Mouse (Mus musculus): ENCODE measurements around the gene Ralbp1. TPM values are rescaled to one million over a fixed set of nuclear protein-coding genes. Genes with fewer than 3 reads are reported as not detected.
A peak's percentile ranks its signal among the peaks of the same experiment; 100 is the strongest.

Ralbp1 gene
- polyA plus RNA-seq, 2 experiments, result 15.7 to 36.0 TPM

- no peaks in the 10 kb centered on the region; the same call in 1 of the 2 replicates for H3K36me3 ChIP-seq (replicated peaks; ENCODE audit: control insufficient read depth, insufficient read depth, low read depth)
- no peak overlapping the region for H3K4me2 ChIP-seq (ENCODE audit: low read depth)
- ATAC-seq (ENCODE audit: insufficient read depth) (no peak), DNase-seq (ENCODE audit: low read depth in 3 of 3, low spot score in 3 of 3) (no peak)
- H3K4me1 ChIP-seq (replicated peaks; ENCODE audit: control insufficient read depth in 2 of 2, insufficient read depth in 2 of 2, low read length in 1 of 2), result peaks cover 0 to 10% of the 10 kb centered on the region in 2 experiments; a peak in 2 of 4 replicates
- WGBS (ENCODE audit: insufficient replicate concordance), result 86% methylated on average over 6 of the region's 6 CpGs
- no peaks in the 10 kb centered on the region for H3K27me3 ChIP-seq (ENCODE audit: control insufficient read depth, insufficient read depth, low read length)
- H3K4me3 ChIP-seq (ENCODE audit: insufficient read depth in 1 of 2, low read depth in 2 of 2, low read length in 2 of 2), result no peak overlapping the region
- no peak overlapping the region for H3K27ac ChIP-seq
- TF ChIP-seq EP300 (IDR thresholded peaks at IDR 0.05; ENCODE audit: low read depth) (no peak), CTCF (IDR thresholded peaks at IDR 0.05; ENCODE audit: low read depth) (no peak)
- H3K9ac ChIP-seq (replicated peaks), result no peak overlapping the region
- no peaks in the 10 kb centered on the region for H3K9me3 ChIP-seq (ENCODE audit: control insufficient read depth, low read length)
Observed at GRCm38 (mm10) chr17:65800451-65800850, 85.1 kb downstream of the Ralbp1 start.

- 25% methylated on average over 1 of the region's 1 CpGs for WGBS (ENCODE audit: insufficient replicate concordance)
- no peak for DNase-seq (ENCODE audit: low read depth in 3 of 3, low spot score in 3 of 3)
Observed at GRCm38 (mm10) chr17:65799353-65799752, 86.2 kb downstream of the Ralbp1 start.

GRCm38 (mm10) chr17:65798446-65798845 lies 87.2 kb downstream of the Ralbp1 start:
- no peak overlapping the region for H3K4me3 ChIP-seq (ENCODE audit: insufficient read depth in 1 of 2, low read depth in 2 of 2, low read length in 2 of 2)
- no peak overlapping the region for H3K27ac ChIP-seq
- H3K4me2 ChIP-seq (ENCODE audit: low read depth), result no peak overlapping the region
- WGBS (ENCODE audit: insufficient replicate concordance), result 40% methylated on average over 4 of the region's 4 CpGs
- no peaks in the 10 kb centered on the region for H3K36me3 ChIP-seq (replicated peaks; ENCODE audit: control insufficient read depth, insufficient read depth, low read depth)
- no peak for TF ChIP-seq CTCF (IDR thresholded peaks at IDR 0.05; ENCODE audit: low read depth)
- no peak for TF ChIP-seq EP300 (IDR thresholded peaks at IDR 0.05; ENCODE audit: low read depth)
- no peak overlapping the region for H3K9ac ChIP-seq (replicated peaks)
- no peaks in the 10 kb centered on the region for H3K27me3 ChIP-seq (ENCODE audit: control insufficient read depth, insufficient read depth, low read length)
- peaks cover 0 to 10% of the 10 kb centered on the region in 2 experiments; a peak in 2 of 4 replicates for H3K4me1 ChIP-seq (replicated peaks; ENCODE audit: control insufficient read depth in 2 of 2, insufficient read depth in 2 of 2, low read length in 1 of 2)
- ATAC-seq (ENCODE audit: insufficient read depth) (no peak), DNase-seq (ENCODE audit: low read depth in 3 of 3, low spot score in 3 of 3) (no peak)
- no peaks in the 10 kb centered on the region for H3K9me3 ChIP-seq (ENCODE audit: control insufficient read depth, low read length)

More at GRCm38 (mm10) chr17:65799353-65799752, 86.2 kb downstream of the Ralbp1 start:
- H3K4me1 ChIP-seq (replicated peaks; ENCODE audit: control insufficient read depth in 2 of 2, insufficient read depth in 2 of 2, low read length in 1 of 2), result peaks cover 0 to 10% of the 10 kb centered on the region in 2 experiments; a peak in 2 of 4 replicates
- H3K9me3 ChIP-seq (ENCODE audit: control insufficient read depth, low read length), result no peaks in the 10 kb centered on the region
- 0 out of 2 replicates have a peak, but pooled peaks have one; percentile 41 for ATAC-seq (ENCODE audit: insufficient read depth)
- no peaks in the 10 kb centered on the region; the same call in 1 of the 2 replicates for H3K36me3 ChIP-seq (replicated peaks; ENCODE audit: control insufficient read depth, insufficient read depth, low read depth)
- TF ChIP-seq EP300 (IDR thresholded peaks at IDR 0.05; ENCODE audit: low read depth), result no peak
- TF ChIP-seq CTCF (IDR thresholded peaks at IDR 0.05; ENCODE audit: low read depth), result no peak
- H3K4me2 ChIP-seq (ENCODE audit: low read depth), result no peak overlapping the region
- no peak overlapping the region for H3K27ac ChIP-seq
- no peak overlapping the region for H3K9ac ChIP-seq (replicated peaks)
- no peaks in the 10 kb centered on the region for H3K27me3 ChIP-seq (ENCODE audit: control insufficient read depth, insufficient read depth, low read length)
- H3K4me3 ChIP-seq (ENCODE audit: insufficient read depth in 1 of 2, low read depth in 2 of 2, low read length in 2 of 2), result no peak overlapping the region

Other genes starting within 250 kb of the Ralbp1 start
- gene Txndc2, start 243.6 kb downstream of the Ralbp1 start, polyA plus RNA-seq (2012; rRNA removed), result not detected in 2 replicates
- not detected in 2 replicates for gene Txndc2, start 243.6 kb downstream of the Ralbp1 start, polyA plus RNA-seq (2014; fragmentation: Nextera tagmentation; extraction: Ambion mirVana)
- gene Rab31, start 113.0 kb downstream of the Ralbp1 start, polyA plus RNA-seq (2012; rRNA removed), result 2.0 and 2.7 TPM in 2 replicates
- gene Rab31, start 113.0 kb downstream of the Ralbp1 start, polyA plus RNA-seq (2014; fragmentation: Nextera tagmentation; extraction: Ambion mirVana), result 5.0 and 5.3 TPM in 2 replicates
- 8.7 and 11.1 TPM in 2 replicates for gene Ppp4r1, start 103.2 kb downstream of the Ralbp1 start, polyA plus RNA-seq (2012; rRNA removed)
- 6.7 and 8.0 TPM in 2 replicates for gene Ppp4r1, start 103.2 kb downstream of the Ralbp1 start, polyA plus RNA-seq (2014; fragmentation: Nextera tagmentation; extraction: Ambion mirVana)
- 7.7 and 8.1 TPM in 2 replicates for gene Twsg1, start 65.4 kb upstream of the Ralbp1 start, polyA plus RNA-seq (2012; rRNA removed)
- 16.1 and 18.3 TPM in 2 replicates for gene Twsg1, start 65.4 kb upstream of the Ralbp1 start, polyA plus RNA-seq (2014; fragmentation: Nextera tagmentation; extraction: Ambion mirVana)
- 1.7 and 2.7 TPM in 2 replicates for gene Ankrd12, start 191.3 kb upstream of the Ralbp1 start, polyA plus RNA-seq (2012; rRNA removed)
- gene Ankrd12, start 191.3 kb upstream of the Ralbp1 start, polyA plus RNA-seq (2014; fragmentation: Nextera tagmentation; extraction: Ambion mirVana), result 5.7 and 6.2 TPM in 2 replicates
- gene Ndufv2, start 215.8 kb upstream of the Ralbp1 start, polyA plus RNA-seq (2012; rRNA removed), result 28.6 and 54.6 TPM in 2 replicates
- 268 and 273 TPM in 2 replicates for gene Ndufv2, start 215.8 kb upstream of the Ralbp1 start, polyA plus RNA-seq (2014; fragmentation: Nextera tagmentation; extraction: Ambion mirVana)
- gene Washc1, start 225.7 kb upstream of the Ralbp1 start, polyA plus RNA-seq (2012; rRNA removed), result 9.9 and 12.0 TPM in 2 replicates
- gene Washc1, start 225.7 kb upstream of the Ralbp1 start, polyA plus RNA-seq (2014; fragmentation: Nextera tagmentation; extraction: Ambion mirVana), result 12.9 and 16.7 TPM in 2 replicates
- gene Ddx11, start 237.7 kb upstream of the Ralbp1 start, polyA plus RNA-seq (2012; rRNA removed), result 5.0 and 7.0 TPM in 2 replicates
- gene Ddx11, start 237.7 kb upstream of the Ralbp1 start, polyA plus RNA-seq (2014; fragmentation: Nextera tagmentation; extraction: Ambion mirVana), result 4.7 and 6.3 TPM in 2 replicates